8 mouse cellular contexts compared by ENCODE assay signal in genomic region chr6:83441259-83442061, GRCm38 (mm10). TPM values are rescaled to one million over a fixed set of nuclear protein-coding genes. Genes with fewer than 3 reads are reported as not detected.
DNase-seq lines count a peak whose midpoint lies in the region; ATAC-seq lines count a peak whose summit lies in the region.

No protein-coding gene starts in this region.

- no peaks in the 10 kb centered on the region for H3K27me3 ChIP-seq in embryonic facial prominence, embryonic 12.5 days
- no peaks in the 10 kb centered on the region for H3K27me3 ChIP-seq in limb, embryonic 10.5 days (ENCODE audit: low read depth, poor library complexity, severe bottlenecking)
- no peaks in the 10 kb centered on the region for H3K27me3 ChIP-seq in midbrain, embryonic 11.5 days (ENCODE audit: control insufficient read depth, insufficient read depth, low read length)

- peak; percentile 96 to 97 for DNase-seq in adrenal gland, postnatal 36 days
- DNase-seq in heart, adult 11 months: peak; percentile 100
- peak; percentile 91 for DNase-seq in kidney, adult 11 months
- peak; percentile 90 for DNase-seq in limb, embryonic 10.5 days (ENCODE audit: low spot score)
- peak; percentile 97 for DNase-seq in midbrain, embryonic 11.5 days (ENCODE audit: low spot score, missing footprints)
- peak; percentile 83 for DNase-seq in right cerebral cortex, postnatal 4 days
- peak; percentile 89 to 92 for DNase-seq in urinary bladder, postnatal 4 days (ENCODE audit: low spot score in 2 of 2)

- H3K9me3 ChIP-seq in embryonic facial prominence, embryonic 12.5 days: no peaks in the 10 kb centered on the region
- no peaks in the 10 kb centered on the region for H3K9me3 ChIP-seq in limb, embryonic 10.5 days (replicated peaks)
- no peaks in the 10 kb centered on the region for H3K9me3 ChIP-seq in midbrain, embryonic 11.5 days (ENCODE audit: control insufficient read depth, low read length)

- WGBS in embryonic facial prominence, embryonic 12.5 days: 1% methylated on average over 48 of the region's 48 CpGs
- under 1% methylated on average over 48 of the region's 48 CpGs for WGBS in limb, embryonic 10.5 days
- 0% methylated on average over 39 of the region's 48 CpGs for WGBS in midbrain, embryonic 11.5 days

- peak overlapping the region; percentile 71 for H3K4me3 ChIP-seq in embryonic facial prominence, embryonic 12.5 days
- peak overlapping the region; percentile 71 for H3K4me3 ChIP-seq in limb, embryonic 10.5 days
- H3K4me3 ChIP-seq in midbrain, embryonic 11.5 days (ENCODE audit: low read depth, low read length): peak overlapping the region; percentile 70

- peak overlapping the region; percentile 76 for H3K9ac ChIP-seq in embryonic facial prominence, embryonic 12.5 days
- H3K9ac ChIP-seq in midbrain, embryonic 11.5 days (ENCODE audit: low read length): peak overlapping the region; percentile 92

- ATAC-seq in embryonic facial prominence, embryonic 12.5 days (ENCODE audit: insufficient number of reproducible peaks, insufficient read depth, low FRiP score, low TSS enrichment): peak; percentile 95
- peak; percentile 91 for ATAC-seq in midbrain, embryonic 11.5 days (ENCODE audit: low FRiP score)

- H3K27ac ChIP-seq in embryonic facial prominence, embryonic 12.5 days: peak overlapping the region; percentile 95
- H3K27ac ChIP-seq in limb, embryonic 10.5 days: peak overlapping the region; percentile 90
- H3K27ac ChIP-seq in midbrain, embryonic 11.5 days (ENCODE audit: low read depth, low read length): peak overlapping the region; percentile 98

- peaks cover 20% of the 10 kb centered on the region; the same call in 1 of the 2 replicates for H3K36me3 ChIP-seq in embryonic facial prominence, embryonic 12.5 days
- peaks cover 63% of the 10 kb centered on the region for H3K36me3 ChIP-seq in limb, embryonic 10.5 days
- H3K36me3 ChIP-seq in midbrain, embryonic 11.5 days (ENCODE audit: control insufficient read depth, insufficient read depth, low read length): no peaks in the 10 kb centered on the region

- peak overlapping the region; percentile 89 for H3K4me2 ChIP-seq in embryonic facial prominence, embryonic 12.5 days (replicated peaks)
- H3K4me2 ChIP-seq in midbrain, embryonic 11.5 days: peak overlapping the region; percentile 53

- peaks cover 70% of the 10 kb centered on the region for H3K4me1 ChIP-seq in embryonic facial prominence, embryonic 12.5 days
- H3K4me1 ChIP-seq in limb, embryonic 10.5 days: peaks cover 78% of the 10 kb centered on the region
- H3K4me1 ChIP-seq in midbrain, embryonic 11.5 days (ENCODE audit: control insufficient read depth, insufficient read depth, low read length): peaks cover 72% of the 10 kb centered on the region

RNA-seq across cellular contexts. Expression of gene Tet3, which starts 17.4 kb away (rescaled TPM):
- 10 to 100 TPM; 25.2 to 38.5 TPM for total RNA-seq in adrenal gland, postnatal 36 days (2021)
- polyA plus RNA-seq in embryonic facial prominence, embryonic 12.5 days (2016; fragmentation: Nextera tagmentation; extraction: Ambion mirVana): 40.0 and 41.1 TPM in 2 replicates
- 40.1 and 42.7 TPM in 2 replicates for polyA plus RNA-seq in limb, embryonic 10.5 days (2016; fragmentation: Nextera tagmentation; extraction: Ambion mirVana)
- 38.5 and 39.9 TPM in 2 replicates for polyA plus RNA-seq in midbrain, embryonic 11.5 days (2014; fragmentation: Nextera tagmentation; extraction: Ambion mirVana)

Comparison
In these comparisons a context has a peak if more than half of its experiments do, and no peak if none do; other contexts are left out.
1. Peak in every context shown above with its lines: DNase-seq, ATAC-seq, H3K4me3 ChIP-seq and H3K27ac ChIP-seq.